Mouse (Mus musculus) lung, embryonic 14.5 days (tissue): ENCODE measurements at regions not wholly inside any gene's neighbourhood (a gene's known extent, or its start where the extent isn't known, plus 50 kb on each side); places are given as distances from the start of the nearest gene placed in this dataset.
A peak's percentile ranks its signal among the peaks of the same experiment; 100 is the strongest.

ENCODE experiments used
- ATAC-seq: fragments of 200-750 bp; cut with Nextera tagmentation; 2 replicates; pipeline ENCODE4 v1.8.0; 2017; ENCODE audit warnings: mild to moderate bottlenecking, moderate TSS enrichment, moderate library complexity; ENCODE audit not compliant: insufficient read depth
- DNase-seq: peaks from one replicate; pipeline ENCODE4 v3.0.0-alpha.2; 2015
- H3K27ac ChIP-seq: fragments of 300-500 bp; sonication (generic); 2 replicates; pipeline ENCODE4 v1.5.1; 2014; ENCODE audit warnings: low read depth, mild to moderate bottlenecking, moderate library complexity
- H3K27me3 ChIP-seq: fragments of 300-500 bp; sonication (generic); 2 replicates; pipeline ENCODE4 v1.6.1; 2014; ENCODE audit warnings: low read length, control low read depth; ENCODE audit not compliant: insufficient read depth
- H3K36me3 ChIP-seq: fragments of 300-500 bp; sonication (generic); 2 replicates; pipeline ENCODE4 v1.6.1; 2014; ENCODE audit warnings: control low read depth; ENCODE audit not compliant: insufficient read depth
- H3K4me1 ChIP-seq: fragments of 300-500 bp; sonication (generic); 2 replicates; pipeline ENCODE4 v1.6.1; 2014; ENCODE audit warnings: antibody characterized with exemption, control low read depth; ENCODE audit not compliant: insufficient read depth
- H3K4me2 ChIP-seq: fragments of 300-500 bp; sonication (generic); 2 replicates; pipeline ENCODE4 v1.6.1; 2014; ENCODE audit warnings: mild to moderate bottlenecking
- H3K4me3 ChIP-seq: fragments of 300-500 bp; sonication (generic); 2 replicates; pipeline ENCODE4 v1.5.1; 2014; ENCODE audit warnings: low read depth, low read length
- H3K9ac ChIP-seq: fragments of 300-500 bp; sonication (generic); 2 replicates; pipeline ENCODE4 v1.6.1; 2014
- H3K9me3 ChIP-seq: fragments of 300-500 bp; sonication (generic); 2 replicates; pipeline ENCODE4 v1.6.1; 2016; ENCODE audit warnings: low read depth, low read length, control low read depth
- CTCF ChIP-seq: IDR thresholded peaks from 2 replicates; pipeline ENCODE4 v1.5.1; 2016; ENCODE audit warnings: antibody characterized with exemption, low read depth
- WGBS: fragments of 180-500 bp; shearing (Covaris S2); extraction: QIAGEN DNeasy Blood & Tissue Kit; methylation state at CpG from one replicate; pipeline ENCODE4 v1.1.7; 2014; 5-methylcytosine and 5-hydroxymethylcytosine counted together

DNA sequence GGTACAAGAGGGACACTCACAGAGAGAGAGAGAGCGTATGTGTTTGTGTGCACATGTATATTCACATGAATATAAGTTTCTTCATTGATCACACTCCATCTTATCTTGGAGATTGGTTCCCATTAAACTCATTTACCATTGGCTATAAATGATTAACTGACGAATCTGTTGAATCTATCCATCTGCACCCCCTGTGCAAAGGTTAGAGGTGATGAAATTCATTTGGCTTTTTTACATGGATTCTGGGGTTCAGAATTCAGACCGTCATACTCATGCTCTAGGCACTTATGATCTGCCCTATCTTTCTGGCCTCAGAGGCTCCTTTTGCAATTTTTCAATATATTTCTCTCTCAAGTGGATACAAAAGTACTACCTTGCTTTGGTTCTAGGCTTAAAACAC, 3582.9 kb upstream of the Gm7489 start:
- no peaks in the 10 kb centered on the region for H3K9me3 ChIP-seq
- ATAC-seq: no peak

DNA sequence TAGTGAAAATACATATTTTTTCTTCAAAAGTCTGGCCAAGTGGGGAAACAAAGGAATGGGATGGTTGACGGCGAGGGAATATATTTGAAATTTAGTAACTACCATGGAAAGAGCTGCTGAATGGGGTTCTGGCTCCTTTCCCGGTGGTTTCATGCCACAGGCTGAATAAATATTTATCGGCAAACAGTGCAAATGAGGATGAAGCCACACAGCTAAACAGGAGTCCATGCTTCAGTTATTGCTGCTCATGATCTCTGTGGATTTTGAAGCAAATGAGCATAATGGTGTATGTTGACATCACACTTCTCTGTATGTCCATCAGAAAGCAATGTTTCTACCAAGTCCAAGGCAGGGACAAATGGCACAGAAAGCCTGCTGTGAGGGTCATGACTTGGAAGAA, 3580.6 kb upstream of the Gm7489 start:
- no peak for TF ChIP-seq CTCF
- Histone ChIP-seq H3K27ac (no peak overlapping the region), H3K9me3 (no peaks in the 10 kb centered on the region), H3K36me3 (no peaks in the 10 kb centered on the region), H3K4me2 (no peak overlapping the region), H3K27me3 (no peaks in the 10 kb centered on the region), H3K4me1 (no peaks in the 10 kb centered on the region), H3K4me3 (no peak overlapping the region), H3K9ac (no peak overlapping the region)
- 51% methylated on average over 4 of the region's 4 CpGs for WGBS
- DNase-seq: peak; percentile 39
- ATAC-seq: no peak

More for the DNA sequence above, 3582.9 kb upstream of the Gm7489 start:
- Histone ChIP-seq H3K9ac (no peak overlapping the region), H3K36me3 (no peaks in the 10 kb centered on the region), H3K27me3 (no peaks in the 10 kb centered on the region), H3K4me1 (no peaks in the 10 kb centered on the region), H3K27ac (no peak overlapping the region), H3K4me3 (no peak overlapping the region), H3K4me2 (no peak overlapping the region)
- 87% methylated on average over 3 of the region's 3 CpGs for WGBS
- TF ChIP-seq CTCF: no peak
- DNase-seq: no peak

- no peak for TF ChIP-seq CTCF
- DNase-seq: peak; percentile 6
Observed at GRCm38 (mm10) chr15:50320796-50321195, 3563.9 kb upstream of the Gm7489 start.

GRCm38 (mm10) chr15:50345536-50345935, 3539.2 kb upstream of the Gm7489 start:
- no peak for ATAC-seq
- Histone ChIP-seq H3K4me3 (no peak overlapping the region), H3K9ac (no peak overlapping the region), H3K27me3 (no peaks in the 10 kb centered on the region), H3K27ac (no peak overlapping the region), H3K4me1 (no peaks in the 10 kb centered on the region), H3K36me3 (no peaks in the 10 kb centered on the region), H3K4me2 (no peak overlapping the region), H3K9me3 (no peaks in the 10 kb centered on the region)
- DNase-seq: no peak
- no peak for TF ChIP-seq CTCF
- WGBS: 93% methylated on average over 5 of the region's 5 CpGs

More at GRCm38 (mm10) chr15:50320796-50321195, 3563.9 kb upstream of the Gm7489 start:
- no peaks in the 10 kb centered on the region for H3K9me3 ChIP-seq
- H3K9ac ChIP-seq: no peak overlapping the region
- H3K4me2 ChIP-seq: no peak overlapping the region
- H3K27me3 ChIP-seq: no peaks in the 10 kb centered on the region
- H3K27ac ChIP-seq: no peak overlapping the region
- H3K4me3 ChIP-seq: no peak overlapping the region
- no peaks in the 10 kb centered on the region for H3K4me1 ChIP-seq
- no peaks in the 10 kb centered on the region for H3K36me3 ChIP-seq
- no peak for ATAC-seq

- TF ChIP-seq CTCF: no peak
- DNase-seq (no peak), ATAC-seq (no peak)
- no peak overlapping the region for H3K27ac ChIP-seq
- H3K27me3 ChIP-seq: no peaks in the 10 kb centered on the region
- no peak overlapping the region for H3K4me2 ChIP-seq
- no peak overlapping the region for H3K4me3 ChIP-seq
- no peaks in the 10 kb centered on the region for H3K36me3 ChIP-seq
- no peaks in the 10 kb centered on the region for H3K9me3 ChIP-seq
- WGBS: 87% methylated on average over 2 of the region's 2 CpGs
- no peak overlapping the region for H3K9ac ChIP-seq
- H3K4me1 ChIP-seq: no peaks in the 10 kb centered on the region
Observed at GRCm38 (mm10) chr15:50346953-50347352, 3537.8 kb upstream of the Gm7489 start.

DNA sequence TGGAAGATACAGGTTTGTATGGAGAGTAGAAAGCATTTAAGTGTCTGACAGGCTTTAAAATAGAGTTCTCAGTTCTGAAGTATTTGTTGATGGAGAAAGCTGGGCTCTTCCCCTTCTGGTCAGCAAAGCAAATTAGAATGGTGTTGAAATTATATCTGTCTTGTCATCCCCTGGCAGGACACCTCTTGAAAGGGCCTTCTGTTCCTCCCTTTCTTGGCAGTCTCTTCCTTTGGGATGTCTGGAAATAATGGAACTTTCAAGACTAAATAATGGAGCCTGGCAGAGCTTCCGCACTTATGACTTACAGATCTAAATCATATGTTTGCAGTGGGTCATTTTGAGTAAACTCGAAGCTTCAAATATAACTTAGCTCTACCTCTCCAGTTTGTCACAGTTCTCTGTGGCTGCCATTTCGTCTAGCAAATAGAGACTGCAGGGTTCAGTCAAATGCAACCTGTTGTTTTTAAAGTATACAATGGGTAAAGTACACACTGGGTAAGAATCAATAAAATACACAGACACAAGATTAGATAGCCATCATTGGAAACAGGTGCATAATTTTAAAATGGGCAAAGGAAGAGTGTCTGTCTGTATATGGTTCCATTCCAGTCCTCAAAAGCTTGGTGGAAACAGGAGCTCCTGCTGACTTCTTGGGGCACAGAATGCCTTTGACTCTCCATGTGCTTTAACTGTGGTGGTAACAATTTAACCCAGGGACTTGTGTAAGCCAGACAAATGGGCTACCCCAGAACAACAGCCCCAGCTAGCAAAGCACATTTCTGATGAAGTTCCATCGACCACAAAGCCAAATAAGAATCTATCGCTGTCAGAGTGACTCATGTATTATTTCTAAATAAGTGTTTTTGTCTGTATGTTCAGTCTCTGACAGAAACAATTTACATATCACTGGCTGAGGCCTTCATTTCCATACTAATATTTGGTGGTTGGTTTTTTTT, 3524.4 kb upstream of the Gm7489 start:
- 66% methylated on average over 5 of the region's 5 CpGs for WGBS
- TF ChIP-seq CTCF: no peak
- Histone ChIP-seq H3K4me2 (no peak overlapping the region), H3K27me3 (no peaks in the 10 kb centered on the region), H3K27ac (no peak overlapping the region), H3K36me3 (no peaks in the 10 kb centered on the region), H3K4me3 (no peak overlapping the region), H3K4me1 (0 out of 2 replicates have a peak, but pooled peaks cover 3% of the 10 kb centered on the region), H3K9me3 (no peaks in the 10 kb centered on the region), H3K9ac (no peak overlapping the region)
- DNase-seq (peak; percentile 57), ATAC-seq (no peak)

- ATAC-seq: peak; percentile 75; the same call in 1 of the 2 replicates
- Histone ChIP-seq H3K27me3 (no peaks in the 10 kb centered on the region), H3K4me3 (no peak overlapping the region), H3K4me1 (0 out of 2 replicates have a peak, but pooled peaks cover 3% of the 10 kb centered on the region), H3K27ac (no peak overlapping the region; the same call in 1 of the 2 replicates), H3K9me3 (no peaks in the 10 kb centered on the region), H3K36me3 (no peaks in the 10 kb centered on the region), H3K9ac (no peak overlapping the region), H3K4me2 (peak overlapping the region; percentile 31)
- no peak for DNase-seq
- TF ChIP-seq CTCF: no peak
- WGBS: 56% methylated on average over 8 of the region's 8 CpGs
Observed at GRCm38 (mm10) chr15:50361334-50361733, 3523.4 kb upstream of the Gm7489 start.
